Mouse (Mus musculus) neural tube, embryonic 11.5 days (tissue): ENCODE results near the gene Krtap11-1. TPM values are rescaled to one million over a fixed set of nuclear protein-coding genes. Genes with fewer than 3 reads are reported as not detected.

Experiments used
- ATAC-seq: fragments of 200-750 bp; cut with Nextera tagmentation; 2 replicates; pipeline ENCODE4 v1.8.0; 2017; ENCODE audit warnings: moderate number of reproducible peaks, mild to moderate bottlenecking, moderate TSS enrichment, moderate library complexity; ENCODE audit not compliant: insufficient read depth, low FRiP score, low TSS enrichment
- DNase-seq: peaks from one replicate; pipeline ENCODE4 v3.0.0-alpha.2; 2015; ENCODE audit warnings: low spot score
- H3K27ac ChIP-seq: fragments of 300-500 bp; sonication (generic); 2 replicates; pipeline ENCODE4 v1.5.1; 2014; ENCODE audit warnings: low read depth, mild to moderate bottlenecking, low read length
- H3K27me3 ChIP-seq: fragments of 300-500 bp; sonication (generic); 2 replicates; pipeline ENCODE4 v1.6.1; 2014; ENCODE audit warnings: mild to moderate bottlenecking, low read length, mixed read lengths; ENCODE audit not compliant: control insufficient read depth, insufficient read depth
- H3K36me3 ChIP-seq: fragments of 300-500 bp; sonication (generic); 2 replicates; pipeline ENCODE4 v1.6.1; 2014; ENCODE audit warnings: mild to moderate bottlenecking, low read length, moderate library complexity, mixed read lengths; ENCODE audit not compliant: control insufficient read depth, insufficient read depth
- H3K4me1 ChIP-seq: fragments of 300-500 bp; sonication (generic); 2 replicates; pipeline ENCODE4 v1.6.1; 2014; ENCODE audit warnings: low read length, mixed read lengths; ENCODE audit not compliant: control insufficient read depth, insufficient read depth
- H3K4me2 ChIP-seq: fragments of 300-500 bp; sonication (generic); 2 replicates; pipeline ENCODE4 v1.6.1; 2014; ENCODE audit warnings: low read depth, mild to moderate bottlenecking, moderate library complexity
- H3K4me3 ChIP-seq: fragments of 300-500 bp; sonication (generic); 2 replicates; pipeline ENCODE4 v1.5.1; 2014; ENCODE audit warnings: low read depth, low read length
- H3K9ac ChIP-seq: fragments of 300-500 bp; sonication (generic); 2 replicates; pipeline ENCODE4 v1.6.1; 2014; ENCODE audit warnings: mild to moderate bottlenecking, low read length
- H3K9me3 ChIP-seq: fragments of 300-500 bp; sonication (generic); 2 replicates; pipeline ENCODE4 v1.6.1; 2016; ENCODE audit warnings: low read length; ENCODE audit not compliant: control insufficient read depth
- WGBS: fragments of 180-500 bp; shearing (Covaris S2); extraction: QIAGEN DNeasy Blood & Tissue Kit; methylation state at CpG from one replicate; pipeline ENCODE4 v1.1.7; 2014; 5-methylcytosine and 5-hydroxymethylcytosine counted together
- polyA plus RNA-seq: library from polyadenylated mRNA; unstranded; fragments of >200 nt; fragmentation: Nextera tagmentation; extraction: Ambion mirVana; gene quantifications from 2 replicates; pipeline ENCODE4 v1.2.1, GENCODE M21; 2014

Gene Krtap11-1
- polyA plus RNA-seq, 1 experiment from 2014 or later: not detected

DNA sequence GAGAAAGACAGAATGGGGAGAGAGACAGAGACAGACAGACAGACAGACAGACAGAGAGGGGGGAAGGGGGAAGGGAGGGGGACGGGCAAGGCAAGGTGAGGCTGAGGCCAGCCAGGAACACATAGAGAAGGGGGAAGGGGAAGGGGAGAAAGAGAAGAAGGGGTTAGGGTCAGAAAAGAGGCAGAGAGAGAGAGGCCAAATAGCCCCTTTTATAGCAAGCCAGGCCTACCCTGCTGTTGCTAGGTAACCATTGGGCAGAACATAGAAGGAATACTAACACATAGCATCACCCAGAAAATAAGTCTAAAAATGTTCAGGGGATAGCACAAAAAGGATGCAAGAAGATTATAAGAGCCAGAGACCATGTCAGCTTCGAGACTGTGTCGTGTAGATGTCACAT is 42.6 kb downstream of the Krtap11-1 start:
- DNase-seq: no peak
- 73% methylated on average over 3 of the region's 3 CpGs for whole genome bisulfite sequencing
- Histone ChIP-seq H3K4me2 (no peak overlapping the region), H3K27me3 (no peaks in the 10 kb centered on the region), H3K4me1 (no peaks in the 10 kb centered on the region), H3K27ac (no peak overlapping the region), H3K9me3 (no peaks in the 10 kb centered on the region), H3K9ac (no peak overlapping the region), H3K4me3 (no peak overlapping the region), H3K36me3 (no peaks in the 10 kb centered on the region)
- ATAC-seq: 0 out of 2 replicates have a peak, but pooled peaks have one; percentile 16

DNA sequence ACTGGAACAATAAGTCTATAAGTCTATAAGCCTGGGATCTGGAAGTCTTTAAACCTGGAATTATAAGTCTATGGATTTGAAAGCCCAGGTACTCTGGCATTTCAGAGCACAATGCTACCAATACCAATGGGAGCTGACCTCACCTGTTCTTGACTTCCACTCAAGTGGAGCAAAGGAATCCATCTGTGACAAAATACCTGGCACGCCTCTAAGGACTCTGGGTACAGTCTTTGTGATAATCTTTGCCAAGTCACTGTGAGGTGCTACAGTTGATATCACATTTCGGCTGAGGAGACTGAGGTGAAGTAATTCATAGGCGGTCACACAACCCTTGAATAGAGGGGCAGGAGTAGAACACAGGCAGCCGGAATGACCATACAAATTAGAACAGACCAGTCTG is 50.0 kb downstream of the Krtap11-1 start:
- DNase-seq (no peak), ATAC-seq (no peak)
- no peak overlapping the region for H3K4me2 ChIP-seq
- no peaks in the 10 kb centered on the region for H3K4me1 ChIP-seq
- H3K27ac ChIP-seq: no peak overlapping the region
- H3K9me3 ChIP-seq: no peaks in the 10 kb centered on the region
- no peak overlapping the region for H3K4me3 ChIP-seq
- H3K9ac ChIP-seq: no peak overlapping the region
- WGBS: 91% methylated on average over 4 of the region's 4 CpGs
- no peaks in the 10 kb centered on the region for H3K36me3 ChIP-seq
- H3K27me3 ChIP-seq: no peaks in the 10 kb centered on the region

DNA sequence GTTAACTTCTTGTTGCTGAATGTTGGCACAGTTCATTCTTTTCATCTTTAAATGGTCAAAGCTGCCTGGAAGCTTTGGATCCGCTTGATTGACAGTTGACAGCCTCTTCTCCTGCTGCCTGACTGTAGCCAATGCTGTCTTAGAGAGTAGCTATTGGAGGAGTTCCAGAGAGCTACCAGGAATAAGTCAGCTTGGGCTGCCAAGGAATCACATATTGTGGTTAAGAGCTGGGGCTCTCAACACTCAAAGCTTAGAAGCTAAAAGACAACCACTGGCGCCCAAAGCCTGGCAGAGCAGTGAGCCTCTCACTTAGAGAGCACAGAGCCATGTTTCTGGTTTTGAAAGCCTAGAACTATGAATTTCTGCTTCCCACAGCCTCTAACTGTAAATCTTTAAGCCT is 50.4 kb downstream of the Krtap11-1 start:
- H3K4me1 ChIP-seq: no peaks in the 10 kb centered on the region
- no peak overlapping the region for H3K27ac ChIP-seq
- H3K4me3 ChIP-seq: no peak overlapping the region
- DNase-seq (no peak), ATAC-seq (no peak)
- H3K9ac ChIP-seq: no peak overlapping the region
- H3K4me2 ChIP-seq: no peak overlapping the region
- H3K36me3 ChIP-seq: no peaks in the 10 kb centered on the region
- no peaks in the 10 kb centered on the region for H3K9me3 ChIP-seq
- no peaks in the 10 kb centered on the region for H3K27me3 ChIP-seq
- 87% methylated on average over 2 of the region's 2 CpGs for WGBS

Other genes with a start within 250 kb of the Krtap11-1 start
- not detected in 2 replicates for gene Krtap21-1, start 167.3 kb downstream of the Krtap11-1 start, polyA plus RNA-seq
- not detected in 2 replicates for gene Krtap6-2, start 151.1 kb downstream of the Krtap11-1 start, polyA plus RNA-seq
- gene Krtap8-1, start 83.2 kb downstream of the Krtap11-1 start, polyA plus RNA-seq: not detected in 2 replicates
- gene Krtap7-1, start 62.9 kb downstream of the Krtap11-1 start, polyA plus RNA-seq: not detected in 2 replicates